Mouse (Mus musculus) C2C12 (cell line): ENCODE measurements at regions not wholly inside any gene's neighbourhood (a gene's known extent, or its start where the extent isn't known, plus 50 kb on each side); places are given as distances from the start of the nearest gene placed in this dataset.

Experiments
- CTCF ChIP-seq: IDR thresholded peaks from one replicate; pipeline ENCODE4 v1.5.1; 2011; ENCODE audit not compliant: control insufficient read depth, insufficient read depth, insufficient read length
- MAX ChIP-seq: IDR thresholded peaks from one replicate; pipeline ENCODE4 v1.6.1; 2011; ENCODE audit warnings: mild to moderate bottlenecking, control low read depth
- MYOD1 ChIP-seq: IDR thresholded peaks from one replicate; pipeline ENCODE4 v1.6.1; 2011; ENCODE audit warnings: low read depth; ENCODE audit not compliant: control insufficient read depth, insufficient read length

DNA sequence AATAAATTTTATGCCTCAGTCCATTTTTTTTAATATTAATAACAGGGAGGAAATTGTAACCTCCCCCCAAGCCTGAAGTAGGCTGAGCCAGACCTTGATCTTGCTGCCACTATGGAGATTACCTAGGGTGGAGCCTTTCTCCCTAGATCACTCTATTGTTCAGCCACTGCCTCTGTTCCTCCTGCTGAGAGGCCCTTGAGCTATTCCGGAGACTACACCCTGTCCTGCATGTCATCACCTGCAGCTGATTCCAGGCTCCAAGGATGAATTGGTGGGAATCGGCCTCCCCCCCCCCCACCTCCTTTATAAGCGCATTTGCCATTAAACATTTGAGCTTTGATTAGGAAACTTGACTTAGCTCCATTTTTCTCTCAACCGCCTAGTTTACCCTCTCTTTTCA, 68.3 kb upstream of the Dnajc1 start:
- TF ChIP-seq CTCF (no peak), MAX (no peak), MYOD1 (no peak)
